Mouse (Mus musculus) erythroblast, embryonic 14.5 days (primary cell): ENCODE data around the gene Klhdc2. TPM values are rescaled to one million over a fixed set of nuclear protein-coding genes. Genes with fewer than 3 reads are reported as not detected.

Source experiments
- H3K27me3 ChIP-seq: 2 replicates; pipeline ENCODE4 v1.6.1; 2012; ENCODE audit warnings: inconsistent platforms; ENCODE audit not compliant: control insufficient read depth
- H3K36me3 ChIP-seq: 2 replicates; pipeline ENCODE4 v1.6.1; 2012; ENCODE audit warnings: mild to moderate bottlenecking, inconsistent platforms; ENCODE audit not compliant: control insufficient read depth
- H3K4me1 ChIP-seq: 2 replicates; pipeline ENCODE4 v1.6.1; 2012; ENCODE audit warnings: inconsistent platforms; ENCODE audit not compliant: control insufficient read depth
- H3K4me3 ChIP-seq: replicated peaks from 2 replicates; pipeline ENCODE3; 2012; ENCODE audit warnings: moderate library complexity, mild to moderate bottlenecking, inconsistent platforms
- H3K9me3 ChIP-seq: 2 replicates; pipeline ENCODE4 v1.6.1; 2012; ENCODE audit warnings: low read length, inconsistent platforms, mixed read lengths; ENCODE audit not compliant: control insufficient read depth
- GATA1 ChIP-seq: IDR thresholded peaks from 2 replicates; pipeline ENCODE4 v1.6.1; 2012; ENCODE audit warnings: low read length, inconsistent platforms, mixed read lengths
- TAL1 ChIP-seq: IDR thresholded peaks from 3 replicates; pipeline ENCODE4 v1.6.1; 2012; ENCODE audit warnings: low read length, inconsistent platforms, mixed read lengths
- polyA plus RNA-seq: library from polyadenylated mRNA; stranded (reverse); fragments of >175 nt; gene quantifications from 2 replicates; pipeline ENCODE4 v1.2.3, GENCODE M21; 2012

The Klhdc2 gene
- polyA plus RNA-seq, 1 experiment = 5.1 TPM

DNA sequence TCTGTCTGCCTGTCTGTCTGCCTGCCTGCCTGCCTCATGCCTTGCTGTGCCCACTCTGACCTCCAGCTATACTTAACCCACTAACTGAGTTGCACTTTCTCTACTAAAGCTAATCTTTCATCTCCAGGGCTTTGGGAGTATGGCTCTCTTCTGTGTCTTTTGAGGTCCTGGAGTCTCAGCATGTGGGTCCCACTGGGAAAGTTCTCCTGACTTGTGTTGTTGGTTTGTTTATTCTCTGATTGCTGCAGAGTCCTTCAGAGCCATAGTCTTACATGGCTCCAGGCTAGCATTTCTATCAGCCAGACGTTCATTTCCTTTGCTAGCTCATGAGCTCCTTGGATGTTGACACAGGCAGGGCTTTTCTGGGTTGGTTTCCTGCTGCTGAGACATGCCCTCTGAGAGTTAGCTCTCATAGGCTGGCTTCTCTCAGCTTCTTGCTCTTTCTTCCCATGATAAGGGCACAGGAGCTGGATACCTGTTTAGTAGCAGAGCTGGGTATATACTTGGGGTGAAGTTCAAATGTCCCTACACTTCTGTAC, 16.5 kb upstream of the Klhdc2 start:
- TF ChIP-seq GATA1 (no peak), TAL1 (no peak)
- H3K27me3 ChIP-seq = no peaks in the 10 kb centered on the region
- no peak overlapping the region for H3K4me3 ChIP-seq
- no peaks in the 10 kb centered on the region for H3K36me3 ChIP-seq
- peaks cover 2% of the 10 kb centered on the region; the same call in 1 of the 2 replicates for H3K9me3 ChIP-seq
- peaks cover 4% of the 10 kb centered on the region for H3K4me1 ChIP-seq

DNA sequence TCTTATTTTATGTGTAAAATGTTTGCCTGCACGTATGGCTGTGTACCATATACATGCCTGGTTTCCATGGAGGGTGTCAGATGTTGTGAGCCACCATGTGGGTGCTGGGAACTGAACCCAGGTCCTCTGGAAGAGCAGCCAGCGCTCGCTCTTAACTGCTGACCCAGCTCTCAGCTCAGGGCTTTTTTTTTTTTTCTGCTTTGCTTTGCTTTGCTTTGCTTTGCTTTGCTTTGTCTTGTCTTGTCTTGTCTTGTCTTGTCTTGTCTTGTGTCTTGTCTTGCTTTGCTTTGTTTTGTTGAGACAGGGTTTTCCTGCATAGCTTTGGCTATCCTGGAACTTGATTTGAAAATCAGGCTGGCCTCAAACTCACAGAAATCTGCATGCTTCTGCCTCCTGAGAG, 15.6 kb upstream of the Klhdc2 start:
- no peak overlapping the region for H3K4me3 ChIP-seq
- H3K27me3 ChIP-seq = no peaks in the 10 kb centered on the region
- H3K36me3 ChIP-seq = no peaks in the 10 kb centered on the region
- TF ChIP-seq GATA1 = no peak
- no peak for TF ChIP-seq TAL1
- H3K4me1 ChIP-seq = peaks cover 4% of the 10 kb centered on the region
- H3K9me3 ChIP-seq = no peaks in the 10 kb centered on the region

DNA sequence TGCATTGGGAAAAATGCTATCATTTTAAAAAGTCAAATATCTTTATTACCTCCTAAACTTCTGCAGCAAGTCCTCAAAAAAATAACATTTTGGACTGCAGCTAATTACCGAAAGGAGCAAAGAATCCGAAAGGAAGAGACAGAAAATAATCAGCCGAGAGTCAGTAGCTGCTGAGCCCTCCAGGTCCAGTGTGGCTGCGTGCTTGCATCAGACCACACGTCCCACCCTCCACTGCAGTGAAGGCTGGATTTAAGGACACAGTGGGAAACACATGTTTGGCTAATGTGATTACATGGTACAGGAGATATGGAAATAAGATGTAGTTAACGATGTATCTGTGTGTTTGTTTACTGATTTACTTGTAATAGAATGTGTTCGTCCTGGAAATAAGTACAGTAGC, 13.3 kb upstream of the Klhdc2 start:
- no peaks in the 10 kb centered on the region for H3K27me3 ChIP-seq
- H3K9me3 ChIP-seq = no peaks in the 10 kb centered on the region
- TF ChIP-seq GATA1 = no peak
- H3K4me1 ChIP-seq = peaks cover 15% of the 10 kb centered on the region
- no peaks in the 10 kb centered on the region for H3K36me3 ChIP-seq
- H3K4me3 ChIP-seq = no peak overlapping the region

DNA sequence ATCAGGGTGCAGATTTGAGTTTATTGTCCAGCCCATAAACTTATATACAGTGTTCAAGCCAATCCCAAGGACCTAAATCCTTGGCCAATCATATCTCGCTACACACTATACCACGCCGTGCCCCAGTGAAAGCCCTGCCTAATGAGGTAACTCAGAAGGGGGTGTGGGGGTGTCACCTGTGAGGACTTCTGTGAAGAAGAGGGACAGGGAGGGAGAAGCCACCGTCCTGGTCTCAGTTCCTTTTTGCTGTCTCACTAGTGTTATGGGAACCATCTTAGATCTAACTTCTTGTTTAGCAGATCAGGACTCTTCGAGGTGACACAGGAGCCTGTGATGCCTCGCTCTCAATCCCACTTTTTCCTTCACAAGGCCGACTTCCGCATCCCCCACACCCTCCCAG, 8.9 kb upstream of the Klhdc2 start:
- Histone ChIP-seq H3K36me3 (no peaks in the 10 kb centered on the region), H3K9me3 (no peaks in the 10 kb centered on the region), H3K4me1 (peaks cover 47% of the 10 kb centered on the region), H3K4me3 (no peak overlapping the region), H3K27me3 (no peaks in the 10 kb centered on the region)
- TF ChIP-seq GATA1 = no peak

DNA sequence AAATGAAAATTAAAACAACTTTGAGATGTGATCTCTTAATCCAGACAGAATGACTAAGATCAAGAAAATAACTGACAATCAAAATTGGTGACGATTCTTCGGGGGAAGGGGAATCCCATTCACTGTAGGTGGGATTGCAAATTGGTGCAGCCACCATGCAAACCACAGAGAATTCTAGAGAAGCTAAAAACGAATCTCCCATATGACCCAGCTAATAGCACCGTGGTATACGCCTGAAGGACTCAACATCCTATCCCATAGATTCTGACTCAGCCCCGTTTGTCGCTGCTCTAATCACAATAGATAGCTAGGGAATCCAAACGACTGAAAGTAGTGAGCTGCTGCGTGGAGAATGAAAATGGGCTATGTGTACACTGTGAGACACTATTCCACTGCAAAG, 7.8 kb upstream of the Klhdc2 start:
- TF ChIP-seq GATA1 (no peak), TAL1 (no peak)
- H3K4me1 ChIP-seq = peaks cover 58% of the 10 kb centered on the region
- peaks cover 4% of the 10 kb centered on the region; the same call in 1 of the 2 replicates for H3K9me3 ChIP-seq
- no peaks in the 10 kb centered on the region for H3K27me3 ChIP-seq
- peaks cover 6% of the 10 kb centered on the region for H3K36me3 ChIP-seq
- no peak overlapping the region for H3K4me3 ChIP-seq

DNA sequence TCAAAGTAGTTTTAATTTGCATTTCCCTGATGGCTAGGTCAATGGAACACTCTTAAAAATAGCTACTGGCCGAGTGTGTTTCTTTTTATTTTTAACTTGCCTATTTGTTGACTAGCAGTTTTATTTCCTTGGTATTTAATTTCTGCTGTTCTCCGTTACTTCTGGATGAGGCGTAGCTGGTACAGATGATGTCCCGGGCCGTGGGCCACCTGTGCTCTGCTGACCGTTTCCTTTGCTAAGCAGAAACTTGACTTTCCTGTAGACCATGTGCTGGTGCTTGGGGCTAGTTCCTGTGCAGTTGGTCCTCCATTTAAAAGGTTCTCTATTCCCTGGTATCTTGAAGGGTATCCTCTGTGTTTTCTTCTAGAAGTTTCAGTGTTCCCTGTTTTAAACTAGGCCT, 4.1 kb upstream of the Klhdc2 start:
- peaks cover 77% of the 10 kb centered on the region for H3K4me1 ChIP-seq
- H3K36me3 ChIP-seq = peaks cover 6% of the 10 kb centered on the region
- no peak overlapping the region for H3K4me3 ChIP-seq
- H3K9me3 ChIP-seq = peaks cover 4% of the 10 kb centered on the region; the same call in 1 of the 2 replicates
- no peaks in the 10 kb centered on the region for H3K27me3 ChIP-seq
- TF ChIP-seq GATA1 = no peak
- TF ChIP-seq TAL1 = no peak

DNA sequence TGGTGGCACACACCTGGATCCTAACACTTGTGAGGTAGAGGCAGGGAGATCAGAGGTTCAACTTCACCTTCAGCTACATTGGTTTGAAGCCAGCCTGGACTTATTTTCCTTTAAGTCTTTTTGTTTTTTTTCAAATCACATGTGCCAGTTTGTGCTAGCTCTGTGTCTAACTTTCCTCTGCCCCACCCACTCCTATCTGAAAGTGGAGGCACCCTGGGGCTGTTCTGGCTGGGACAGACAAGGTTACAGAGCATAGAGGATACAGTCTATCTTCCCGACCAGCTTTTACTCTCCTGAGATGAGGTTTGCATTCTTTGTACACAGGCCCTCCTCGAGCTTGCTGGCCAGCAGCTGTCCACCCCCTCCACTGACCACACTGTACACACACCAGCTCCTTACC, 2.7 kb upstream of the Klhdc2 start:
- peak; percentile 92 for TF ChIP-seq TAL1
- peak; percentile 93 for TF ChIP-seq GATA1
- peaks cover 4% of the 10 kb centered on the region; the same call in 1 of the 2 replicates for H3K9me3 ChIP-seq
- H3K4me1 ChIP-seq = peaks cover 78% of the 10 kb centered on the region
- H3K27me3 ChIP-seq = no peaks in the 10 kb centered on the region
- peak overlapping the region; percentile 39 for H3K4me3 ChIP-seq
- H3K36me3 ChIP-seq = peaks cover 12% of the 10 kb centered on the region

DNA sequence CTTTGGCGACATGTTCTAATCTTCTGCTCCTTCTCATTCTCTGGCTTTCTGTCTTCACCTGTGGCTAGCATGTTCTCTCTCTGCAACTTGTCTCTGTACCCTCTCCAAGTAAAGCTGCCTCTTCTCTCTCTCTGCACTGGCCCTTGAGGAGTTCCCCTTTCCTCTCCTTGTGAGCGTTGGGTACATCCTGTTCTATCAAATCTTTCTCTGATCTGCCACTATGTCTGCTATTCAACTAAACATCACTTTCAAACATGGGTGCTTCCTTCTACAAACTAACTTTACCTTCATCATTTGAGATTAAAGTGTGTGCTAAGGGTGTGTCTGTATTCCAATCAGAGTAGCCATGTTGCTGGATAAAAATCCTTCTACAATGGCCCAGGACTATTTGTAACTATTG, 1.5 kb upstream of the Klhdc2 start:
- Histone ChIP-seq H3K4me3 (no peak overlapping the region), H3K9me3 (peaks cover 4% of the 10 kb centered on the region; the same call in 1 of the 2 replicates), H3K27me3 (no peaks in the 10 kb centered on the region), H3K4me1 (peaks cover 79% of the 10 kb centered on the region), H3K36me3 (peaks cover 23% of the 10 kb centered on the region)
- no peak for TF ChIP-seq TAL1
- TF ChIP-seq GATA1 = no peak

DNA sequence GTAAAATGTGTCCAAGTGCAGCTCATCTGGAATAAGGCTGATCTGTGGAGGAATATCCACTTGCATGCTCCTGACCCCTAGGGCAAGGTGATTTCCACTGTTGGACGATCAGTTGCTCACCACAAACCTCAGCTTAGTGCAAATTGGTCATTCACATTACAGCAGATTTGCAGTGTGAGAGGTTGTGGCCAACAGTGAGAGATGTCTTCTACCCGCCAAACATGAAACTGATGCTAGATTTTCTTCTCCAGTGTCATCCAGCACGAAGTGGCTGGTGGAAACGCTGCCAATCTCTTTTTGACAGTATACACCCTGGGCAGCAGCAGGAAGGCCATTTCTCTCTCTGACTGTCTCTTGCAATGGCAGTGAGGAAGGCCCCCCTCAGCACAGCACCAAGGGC, 830 bp upstream of the Klhdc2 start:
- H3K36me3 ChIP-seq = peaks cover 30% of the 10 kb centered on the region
- TF ChIP-seq TAL1 (no peak), GATA1 (no peak)
- H3K4me3 ChIP-seq = peak overlapping the region; percentile 100
- peaks cover 4% of the 10 kb centered on the region; the same call in 1 of the 2 replicates for H3K9me3 ChIP-seq
- H3K27me3 ChIP-seq = no peaks in the 10 kb centered on the region
- peaks cover 75% of the 10 kb centered on the region for H3K4me1 ChIP-seq

DNA sequence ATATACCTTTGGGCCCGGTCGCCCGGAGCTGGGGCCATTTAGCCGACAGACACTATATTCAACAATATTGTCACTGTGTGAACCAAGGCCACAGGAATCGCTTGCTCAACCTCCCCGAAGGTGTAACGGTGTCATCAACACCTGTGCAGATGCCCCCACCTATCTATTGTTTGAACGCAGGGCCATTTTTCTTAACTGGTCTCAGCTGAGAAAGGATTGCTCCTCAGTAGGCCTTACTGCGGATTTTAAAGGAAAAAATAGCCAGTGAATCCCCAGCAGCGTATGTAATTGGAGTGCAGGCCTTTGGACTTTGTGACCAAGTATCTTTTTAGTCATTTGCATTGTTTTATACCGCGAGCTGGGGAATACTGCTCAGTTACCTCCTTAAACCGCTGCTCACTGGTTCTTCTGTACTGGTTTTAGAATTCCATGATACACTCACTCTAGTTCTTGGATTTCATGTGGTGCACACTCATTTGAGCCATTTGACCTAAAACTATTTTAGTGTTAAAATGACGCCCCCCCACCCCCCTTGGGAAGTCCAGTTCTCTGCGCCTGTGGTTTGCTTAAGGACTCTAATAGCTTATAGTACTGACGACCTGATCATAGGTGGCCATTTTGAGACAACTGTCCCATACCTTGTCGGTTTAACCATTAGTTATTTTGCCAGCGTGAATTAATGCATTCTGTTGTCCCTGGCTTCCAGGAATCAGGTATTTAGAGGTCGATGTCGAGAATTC, 1.1 kb downstream of the Klhdc2 start:
- TF ChIP-seq GATA1 = no peak
- no peak for TF ChIP-seq TAL1
- H3K9me3 ChIP-seq = peaks cover 4% of the 10 kb centered on the region; the same call in 1 of the 2 replicates
- no peaks in the 10 kb centered on the region for H3K27me3 ChIP-seq
- peaks cover 59% of the 10 kb centered on the region for H3K4me1 ChIP-seq
- H3K36me3 ChIP-seq = peaks cover 49% of the 10 kb centered on the region
- H3K4me3 ChIP-seq = peak overlapping the region; percentile 100
